Mouse (Mus musculus) ovary, postnatal 14 days (tissue): ENCODE results near the gene Padi1.

Experiments used
- DNase-seq: peaks from one replicate; pipeline ENCODE4 v3.0.0; 2022; ENCODE audit warnings: low spot score

Gene Padi1

DNA sequence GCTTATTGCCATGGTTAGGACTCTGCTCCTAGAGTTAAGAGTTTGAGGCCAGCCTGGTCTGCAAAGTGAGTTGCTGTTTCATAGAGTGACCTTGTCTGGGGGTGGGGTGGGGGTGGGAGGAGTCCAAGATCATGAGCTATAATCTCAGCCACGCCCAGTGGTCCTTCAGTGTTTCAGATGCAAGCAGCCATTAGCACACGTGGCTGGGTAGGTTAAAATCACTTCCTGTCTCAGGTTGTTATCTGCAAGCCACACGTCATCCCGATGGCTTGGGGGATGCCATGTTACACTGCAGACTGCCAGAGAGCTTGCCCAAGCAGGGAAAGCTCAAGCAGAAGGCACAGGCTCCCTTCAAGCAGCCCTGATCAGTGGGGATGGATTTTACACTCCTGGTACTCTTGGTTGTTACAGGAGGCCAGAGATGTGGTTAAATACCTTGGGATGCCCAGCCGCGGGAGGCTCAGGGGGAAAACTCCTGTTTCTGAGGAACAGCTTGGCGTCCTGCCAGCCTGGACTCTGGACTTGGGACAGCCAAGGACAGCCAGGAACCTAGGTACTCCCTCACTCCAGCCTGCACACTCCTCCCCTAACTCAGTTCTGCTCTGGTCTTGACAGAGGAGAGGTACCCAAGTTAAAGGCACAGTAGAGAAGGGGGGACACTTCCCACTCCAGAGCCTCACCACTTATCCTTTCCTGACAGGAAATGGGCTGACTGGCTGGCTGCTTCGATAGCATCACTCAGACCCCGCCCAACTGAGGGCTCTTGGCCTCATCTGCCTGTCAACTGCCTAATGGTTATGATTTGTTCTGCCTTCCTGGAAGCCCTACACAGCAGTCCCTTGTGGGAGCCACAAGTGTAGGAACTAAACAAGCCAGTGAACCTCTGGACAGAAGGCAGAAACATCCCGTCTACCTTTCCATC is 29.3 kb downstream of the Padi1 start:
- DNase-seq = no peak

DNA sequence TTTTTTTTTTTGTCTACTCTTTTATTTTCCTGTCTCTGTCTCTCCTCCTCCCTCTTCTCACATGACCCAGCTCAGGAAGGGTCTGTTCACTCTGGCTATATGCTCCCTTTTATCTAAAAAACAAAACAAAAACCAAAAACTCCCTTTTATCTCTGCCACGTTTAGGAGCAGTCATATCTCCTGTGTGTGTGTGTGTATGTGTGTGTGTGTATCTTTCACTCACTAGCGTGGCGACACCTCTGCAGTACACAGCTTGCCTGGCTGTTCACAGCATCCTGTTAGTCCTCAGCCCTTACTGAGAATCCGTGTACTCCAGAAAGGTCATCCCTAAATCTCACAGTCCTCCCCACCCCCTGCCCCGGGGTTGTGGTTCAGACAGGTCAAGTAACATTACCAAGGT is 30.1 kb downstream of the Padi1 start:
- no peak for DNase-seq

DNA sequence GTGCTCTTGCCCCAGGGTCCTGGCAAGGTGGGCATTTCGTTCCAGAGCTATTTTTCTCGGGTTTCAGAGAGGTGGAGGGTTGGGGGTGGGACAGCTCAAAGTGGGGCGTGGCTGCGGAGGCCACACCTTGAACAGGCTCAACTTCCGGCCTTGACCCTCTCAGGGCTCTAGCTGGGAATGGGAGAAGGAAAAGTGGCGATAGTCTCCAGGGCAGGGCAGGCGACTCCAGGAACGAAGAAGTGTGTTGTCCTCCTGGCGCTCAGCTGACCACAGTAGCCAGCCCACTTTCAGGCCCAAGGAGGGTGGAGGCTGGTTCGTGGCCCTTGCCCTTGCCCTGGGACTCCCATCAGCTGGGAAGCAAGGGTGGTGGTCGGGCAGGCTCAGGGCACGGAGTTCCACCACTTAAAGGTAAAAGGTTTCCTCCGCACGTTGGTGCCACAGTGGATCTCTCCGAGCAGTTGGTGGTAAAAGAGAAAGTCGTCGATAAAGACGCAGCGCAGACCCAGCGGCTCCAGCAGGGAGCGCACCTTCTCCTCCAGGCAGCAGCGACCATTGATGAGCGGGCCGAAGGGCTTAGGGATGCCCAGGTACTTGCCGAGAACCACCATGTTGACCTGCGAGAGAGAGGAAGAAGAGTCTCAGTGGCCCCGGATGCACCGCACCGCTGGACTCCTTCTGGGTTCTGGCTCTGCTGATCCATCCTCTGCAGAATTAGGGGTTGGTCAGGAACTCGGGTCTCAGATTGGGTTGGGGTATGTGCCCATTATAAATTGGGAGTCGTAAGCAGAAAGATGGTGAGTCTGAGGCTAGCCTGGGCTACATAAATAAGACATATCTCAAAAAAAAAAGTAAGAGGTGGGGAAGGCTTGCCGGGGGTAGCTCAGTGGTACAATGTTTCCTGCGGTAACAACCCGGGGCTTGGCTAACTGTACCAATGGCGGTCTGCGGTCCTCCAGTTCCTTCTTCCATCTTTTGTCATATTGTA is 31.0 kb downstream of the Padi1 start:
- DNase-seq = no peak

DNA sequence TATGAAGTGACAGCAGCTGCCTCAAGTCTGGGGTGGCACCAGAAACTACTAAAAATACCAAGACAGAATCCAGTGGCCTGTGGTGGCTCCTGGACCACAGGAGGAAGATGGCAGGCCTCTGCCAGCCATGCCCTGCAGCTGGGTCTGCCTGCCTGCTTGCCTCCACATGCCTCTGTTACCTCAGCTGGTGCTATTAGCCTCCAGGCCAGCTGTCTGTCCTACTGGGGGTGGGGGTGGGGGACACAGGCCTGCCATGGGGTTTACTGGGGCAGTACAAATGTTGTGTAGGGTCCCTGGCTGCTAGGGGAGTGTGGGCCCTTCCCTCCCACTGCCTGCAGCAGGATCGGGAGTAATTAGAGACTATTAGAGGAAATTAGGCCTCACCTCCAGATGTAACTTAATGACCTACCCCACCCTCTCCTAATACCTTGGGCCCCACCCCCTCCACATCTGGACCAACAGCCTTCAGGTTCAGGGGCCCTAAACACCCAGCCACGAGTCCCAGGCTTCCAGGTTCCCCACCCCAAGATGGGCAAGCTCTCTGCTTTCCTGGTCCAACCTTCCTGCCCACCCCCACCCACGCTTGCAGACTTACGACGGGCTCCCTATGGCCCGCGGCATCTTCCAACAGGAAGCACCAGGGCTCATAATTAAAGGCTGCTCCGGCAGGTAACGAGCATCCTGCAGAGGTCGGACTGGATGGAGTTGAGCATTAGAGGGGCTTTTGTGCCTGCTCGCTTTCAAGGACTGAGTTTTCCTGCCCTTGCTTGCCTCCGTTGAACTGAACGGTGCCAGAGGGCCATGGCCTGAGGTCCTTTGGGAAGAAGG is 32.0 kb downstream of the Padi1 start:
- no peak for DNase-seq

DNA sequence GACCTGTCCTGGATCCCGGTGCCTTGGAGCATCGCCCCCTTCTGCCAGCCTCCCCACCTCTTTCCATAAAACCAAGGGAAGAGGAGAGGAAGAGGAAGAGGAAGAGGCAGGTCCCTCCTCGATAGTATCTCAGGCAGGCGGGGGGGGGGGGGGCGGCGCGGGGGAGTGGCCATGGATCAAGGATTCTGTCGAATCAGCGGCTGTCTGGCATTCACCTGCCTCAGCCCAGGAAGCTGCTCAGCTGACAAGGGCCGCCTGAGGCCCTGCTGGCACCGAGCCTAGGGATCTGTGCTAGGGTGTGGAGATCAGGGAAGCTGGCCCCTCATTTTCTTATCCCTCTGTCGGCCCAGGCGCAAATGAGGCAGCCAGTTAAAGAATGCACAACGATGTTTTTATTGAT is 33.0 kb downstream of the Padi1 start:
- no peak for DNase-seq

DNA sequence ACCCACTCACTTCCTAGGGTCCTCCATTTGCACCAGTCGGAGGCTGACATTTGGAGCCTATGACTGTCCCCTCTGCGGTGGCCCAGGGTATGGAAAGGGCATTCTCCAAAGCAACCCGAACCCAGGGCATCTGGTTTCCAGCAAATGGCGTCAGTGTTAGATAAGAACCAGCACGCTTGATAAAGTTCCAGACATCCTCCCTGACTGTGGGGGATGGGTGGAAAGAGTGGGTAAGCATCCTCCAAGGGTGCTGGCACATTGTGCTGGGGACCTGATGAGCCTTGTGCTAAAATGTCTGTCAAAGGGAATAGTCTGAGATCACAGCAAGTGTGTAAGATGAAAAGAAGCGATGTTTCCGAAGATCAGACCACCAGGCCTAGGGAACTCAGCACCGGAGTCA is 33.4 kb downstream of the Padi1 start:
- DNase-seq = no peak

DNA sequence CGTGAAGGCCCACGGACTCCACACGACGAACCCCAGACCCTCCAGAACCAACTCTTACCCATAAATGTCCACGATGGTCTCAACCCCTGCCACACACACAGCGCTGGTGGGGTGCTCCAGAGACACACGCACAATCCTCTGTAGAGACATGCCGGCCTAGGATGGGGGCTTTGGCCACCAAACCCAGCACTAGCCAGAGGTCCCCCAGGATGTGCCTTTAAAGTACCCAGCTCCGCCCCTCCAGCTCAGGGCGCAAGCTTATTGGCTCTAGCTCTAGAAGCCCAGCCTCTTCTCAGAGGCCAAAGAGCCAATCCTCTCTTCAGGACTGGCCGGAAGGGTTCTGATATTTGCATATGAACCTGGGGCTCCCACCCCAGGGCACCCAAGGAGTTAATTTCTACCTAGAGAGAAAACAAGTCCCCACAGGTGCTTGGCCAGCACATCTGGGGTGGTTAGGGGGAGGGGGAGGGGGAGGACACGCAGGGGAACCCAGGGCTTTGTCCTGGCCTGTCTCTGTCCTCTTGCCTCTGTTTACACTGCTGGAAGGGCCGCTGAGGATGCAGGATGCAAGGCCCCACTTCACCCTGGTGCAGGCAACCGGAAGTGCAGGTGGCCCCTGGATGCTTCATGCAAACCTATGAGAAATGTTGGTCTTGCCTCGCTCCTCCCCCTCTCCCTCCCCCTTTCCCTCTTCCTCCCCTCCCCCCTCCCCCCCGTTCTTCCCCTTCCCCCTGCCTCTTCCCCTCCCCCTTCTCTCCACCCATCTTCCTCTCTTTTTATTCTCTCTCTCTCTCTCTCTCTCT is 34.9 kb downstream of the Padi1 start, which contains the start of gene Padi3:
Gene Padi3 (minus strand): TSS at position 191 of the 803 bp plus-strand sequence.
- no peak for DNase-seq

DNA sequence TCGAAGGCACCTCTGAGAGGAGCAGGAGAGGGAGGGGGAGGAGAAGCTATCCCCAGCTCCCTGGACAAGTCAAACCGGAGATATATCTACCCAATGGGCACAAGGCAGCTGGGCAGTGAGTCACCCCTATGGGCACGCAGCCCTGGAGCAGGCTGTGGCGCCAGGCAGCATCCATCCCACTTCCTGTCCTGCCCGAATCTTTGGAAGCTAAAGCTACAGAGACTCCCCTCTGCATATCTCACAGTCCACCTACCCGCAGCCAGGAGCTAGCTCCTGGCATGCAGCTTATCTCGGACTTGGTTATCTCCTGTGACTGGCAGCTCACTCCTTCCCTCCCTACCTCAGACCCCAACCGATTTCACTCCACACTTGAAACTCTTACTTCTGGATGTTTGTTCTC is 36.5 kb downstream of the Padi1 start:
- no peak for DNase-seq

DNA sequence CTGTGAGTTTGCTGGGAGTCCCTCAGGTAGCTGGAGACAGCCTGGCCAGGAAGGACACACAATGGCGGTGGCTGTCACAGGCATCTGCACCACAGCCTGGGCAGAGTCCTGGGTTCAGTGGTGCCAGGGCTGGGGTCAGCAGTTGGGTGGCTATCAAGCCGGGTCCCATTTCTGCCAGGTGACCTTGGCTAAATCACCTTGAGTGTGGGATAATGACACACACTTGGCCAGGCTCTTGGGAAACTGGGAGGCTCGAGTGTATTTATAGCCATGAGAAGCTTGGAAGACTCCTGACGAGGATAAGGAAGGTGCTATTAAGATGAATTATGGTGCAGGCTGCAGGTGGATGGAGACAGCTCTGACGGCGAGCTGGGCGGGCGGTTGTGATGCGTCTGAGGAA is 41.0 kb downstream of the Padi1 start:
- DNase-seq = no peak

DNA sequence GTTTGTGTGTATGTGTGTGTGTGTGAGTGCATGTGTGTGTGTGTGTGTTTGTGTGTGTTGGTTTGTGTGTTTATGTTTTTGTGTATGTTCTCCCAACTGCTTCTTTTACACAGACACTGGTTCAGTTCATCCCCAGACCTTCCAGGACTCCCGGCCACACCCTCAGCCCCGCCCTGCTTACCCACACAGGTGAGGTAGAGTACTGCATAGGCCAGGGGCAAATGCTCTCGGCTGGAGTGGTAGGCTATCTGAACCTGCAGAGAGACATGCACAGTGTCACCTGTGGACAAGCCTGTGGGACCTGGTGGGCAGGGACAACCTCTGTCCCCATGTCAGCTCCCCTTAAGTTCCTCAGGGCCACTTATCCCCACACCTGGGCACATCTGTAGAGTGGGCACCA is 44.2 kb downstream of the Padi1 start:
- no peak for DNase-seq

DNA sequence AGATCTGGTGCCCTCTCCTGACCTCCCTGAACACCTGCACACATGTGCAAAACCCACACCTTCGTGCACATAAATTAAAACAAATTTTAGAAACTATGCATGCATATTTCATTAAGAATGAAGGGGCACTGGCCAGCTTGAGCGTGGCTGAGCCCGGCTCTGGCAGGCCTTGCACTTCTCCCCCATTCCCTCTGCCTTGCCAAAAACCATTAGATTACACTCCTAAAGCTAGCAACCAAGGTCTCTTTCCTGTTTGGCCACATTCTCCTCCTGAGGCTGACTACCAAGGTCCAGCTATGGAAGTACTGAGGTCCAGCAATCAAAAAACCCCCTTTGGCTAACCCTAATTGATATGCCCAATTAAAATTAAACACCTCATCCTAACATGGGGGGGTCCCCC is 48.8 kb downstream of the Padi1 start:
- no peak for DNase-seq

DNA sequence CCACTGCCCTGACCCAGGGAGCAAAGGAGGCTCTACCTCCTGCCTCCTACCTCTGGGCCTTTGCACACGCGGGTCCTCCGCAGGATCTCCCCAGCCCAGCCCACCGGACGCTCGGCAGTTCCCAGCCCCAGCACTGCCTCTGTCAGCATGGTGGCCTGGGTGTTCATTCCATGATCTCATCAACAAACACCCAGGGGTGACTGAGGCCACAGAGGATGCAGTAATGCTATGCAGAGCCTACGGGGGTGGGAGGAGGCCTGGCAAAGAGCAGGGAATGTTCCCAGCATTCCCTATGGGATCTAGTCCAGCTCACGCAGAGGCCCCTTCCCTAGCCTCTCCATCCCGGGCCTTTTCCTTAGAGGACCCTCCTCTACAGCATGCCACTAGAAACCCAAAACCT is 50.9 kb downstream of the Padi1 start:
- DNase-seq = no peak

DNA sequence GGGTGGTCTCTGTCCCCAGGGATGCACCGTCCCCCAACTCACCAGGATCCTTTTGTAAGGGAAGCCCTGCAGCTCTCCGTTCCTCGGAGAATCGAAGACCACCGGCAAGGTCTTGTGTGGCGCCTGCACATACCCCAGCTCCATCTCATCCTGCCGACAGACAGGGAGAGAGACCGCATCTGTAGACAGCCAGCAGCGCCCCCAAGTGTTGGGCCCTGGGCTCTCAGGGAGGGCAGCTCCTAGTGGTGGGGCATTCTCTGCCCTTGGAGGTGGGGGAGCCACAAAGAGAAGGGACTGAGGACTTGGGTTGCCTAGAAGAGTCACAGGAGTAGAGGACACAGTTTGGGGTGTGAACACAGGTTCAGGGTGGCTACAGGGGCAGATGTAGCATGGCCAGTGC is 51.8 kb downstream of the Padi1 start:
- no peak for DNase-seq

DNA sequence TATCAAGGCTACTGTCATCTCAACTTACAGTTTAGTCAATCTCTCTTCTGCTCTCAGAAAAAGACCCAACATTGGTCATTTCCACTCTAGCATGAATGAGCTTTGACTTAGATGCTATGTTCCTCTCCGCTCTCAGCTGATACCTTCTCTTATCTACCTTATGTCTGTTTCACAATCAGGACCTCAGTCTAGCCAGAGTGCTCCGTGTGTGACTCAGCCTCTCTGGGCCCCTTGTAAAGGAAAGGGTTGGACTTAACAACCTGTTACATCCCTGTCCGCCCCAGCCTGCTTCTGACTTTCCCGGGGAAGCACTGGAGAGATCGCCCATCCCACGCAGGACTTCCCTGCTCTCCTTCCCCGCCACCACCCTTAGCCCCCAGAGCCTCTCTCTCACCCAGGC is 53.0 kb downstream of the Padi1 start:
- no peak for DNase-seq

DNA sequence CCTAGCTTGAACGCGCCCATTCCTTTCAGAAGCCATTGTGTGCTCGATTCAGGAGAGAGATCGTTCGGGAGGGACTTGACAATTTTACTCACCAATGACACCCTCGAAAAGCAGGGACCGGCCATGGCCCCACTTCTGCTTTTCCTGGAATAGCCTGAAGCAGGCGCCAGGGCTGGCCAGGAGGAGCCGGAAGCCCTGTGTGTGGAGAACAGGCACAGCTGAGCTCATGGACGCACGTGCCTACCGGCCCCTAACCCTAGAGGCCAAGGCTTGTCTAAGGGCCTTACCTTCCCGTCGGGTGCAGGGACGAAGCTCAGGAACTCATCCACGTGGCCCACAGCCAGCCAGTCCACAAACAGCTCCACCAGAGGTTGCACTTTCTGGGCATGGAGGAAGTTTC is 54.5 kb downstream of the Padi1 start:
- DNase-seq = no peak

DNA sequence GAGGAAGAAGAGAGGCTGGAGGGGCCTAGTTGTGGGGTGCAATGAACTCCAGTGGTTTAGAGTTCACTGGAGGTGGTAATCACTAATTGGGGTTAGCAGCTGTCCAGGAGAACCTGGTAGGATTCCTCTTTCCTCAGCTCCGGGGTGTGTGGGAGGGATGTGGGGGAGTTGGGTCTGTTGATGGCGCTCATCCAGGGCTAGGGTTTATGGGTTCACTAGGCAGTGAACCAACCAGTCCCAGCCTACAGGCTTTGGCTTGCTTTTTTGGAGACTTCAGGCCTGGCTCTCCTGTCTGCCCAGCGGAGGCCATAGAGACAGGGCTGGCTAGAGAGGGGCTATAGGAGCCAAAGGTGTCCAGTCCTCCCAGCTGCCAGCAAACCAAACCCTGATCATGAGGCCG is 55.6 kb downstream of the Padi1 start:
- peak; percentile 67 for DNase-seq

DNA sequence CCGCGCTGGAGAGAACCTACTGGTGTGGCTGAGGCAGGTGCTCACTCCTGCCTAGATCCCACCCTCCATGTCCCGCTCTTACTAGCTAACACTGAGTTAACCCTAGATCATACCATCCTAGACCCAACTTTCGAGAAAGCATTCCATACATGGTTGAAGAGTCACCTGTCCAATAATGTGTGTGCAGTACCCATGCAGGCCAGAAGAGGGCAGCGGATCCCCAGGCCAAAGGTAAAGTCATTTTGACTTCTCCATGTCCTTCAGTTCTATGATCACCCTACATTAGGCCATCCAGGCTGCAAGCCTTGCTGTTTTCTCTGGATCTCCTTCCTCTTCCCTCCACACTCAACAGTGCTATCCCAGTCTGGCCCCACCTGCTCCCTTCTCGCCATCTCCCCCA is 56.6 kb downstream of the Padi1 start:
- peak; percentile 77 for DNase-seq

DNA sequence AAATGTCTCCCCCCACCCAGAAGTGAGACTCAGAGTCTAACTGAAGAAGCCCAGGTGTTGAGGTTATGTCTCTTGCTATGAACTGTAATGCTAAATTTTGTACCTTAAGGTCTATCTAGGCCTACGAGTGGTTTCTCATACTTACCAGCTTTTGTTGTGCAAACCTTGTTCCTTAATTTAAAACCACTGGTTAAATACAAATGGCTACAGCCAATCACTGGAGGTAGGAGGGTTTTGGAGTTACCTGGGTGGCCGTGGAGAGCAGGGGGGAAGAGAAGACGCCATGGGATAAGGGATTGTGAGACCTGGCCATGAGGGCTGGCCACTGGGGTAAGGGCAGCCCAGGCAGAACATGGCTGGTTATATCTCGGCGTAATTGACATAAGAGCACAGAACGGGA is 57.3 kb downstream of the Padi1 start:
- DNase-seq = no peak

DNA sequence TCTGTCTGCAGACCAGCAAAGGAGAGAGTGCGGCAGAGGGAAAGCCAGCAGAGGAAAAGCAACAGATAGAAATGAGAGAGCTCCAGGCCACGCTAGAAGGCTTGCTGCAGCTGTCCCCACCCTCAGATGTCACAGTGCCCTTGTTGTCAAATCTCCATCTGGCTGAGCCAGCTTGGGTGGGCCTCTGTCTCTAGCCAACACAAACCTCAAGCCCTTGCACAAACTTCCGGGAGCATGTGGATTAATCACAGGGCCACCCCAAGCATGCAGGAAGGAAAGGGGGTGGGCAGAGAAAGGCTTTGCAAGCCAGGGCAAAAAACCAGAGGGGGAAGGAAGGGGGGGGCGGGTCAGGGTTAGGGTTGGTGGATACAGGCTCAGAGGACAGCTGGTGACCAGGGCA is 58.2 kb downstream of the Padi1 start:
- no peak for DNase-seq

DNA sequence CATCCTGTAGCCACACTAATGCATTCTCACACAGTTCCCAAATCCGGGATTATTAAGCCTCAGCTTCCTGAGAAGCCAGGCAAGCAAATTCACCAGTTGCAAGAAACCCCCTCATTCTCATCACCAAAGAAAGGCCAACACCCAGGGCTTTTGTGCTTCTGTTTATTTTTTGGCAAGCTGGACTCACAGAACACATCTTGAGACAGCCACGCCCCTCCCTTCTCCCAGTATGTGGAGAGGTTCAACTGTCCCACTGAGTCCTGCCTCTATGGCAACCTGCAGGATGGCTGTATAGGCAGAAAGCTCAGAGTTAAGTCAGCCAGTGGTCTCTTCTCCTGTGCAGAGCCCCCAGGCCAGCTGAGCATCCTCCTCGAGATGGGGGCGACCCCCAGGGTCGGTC is 60.4 kb downstream of the Padi1 start:
- no peak for DNase-seq

DNA sequence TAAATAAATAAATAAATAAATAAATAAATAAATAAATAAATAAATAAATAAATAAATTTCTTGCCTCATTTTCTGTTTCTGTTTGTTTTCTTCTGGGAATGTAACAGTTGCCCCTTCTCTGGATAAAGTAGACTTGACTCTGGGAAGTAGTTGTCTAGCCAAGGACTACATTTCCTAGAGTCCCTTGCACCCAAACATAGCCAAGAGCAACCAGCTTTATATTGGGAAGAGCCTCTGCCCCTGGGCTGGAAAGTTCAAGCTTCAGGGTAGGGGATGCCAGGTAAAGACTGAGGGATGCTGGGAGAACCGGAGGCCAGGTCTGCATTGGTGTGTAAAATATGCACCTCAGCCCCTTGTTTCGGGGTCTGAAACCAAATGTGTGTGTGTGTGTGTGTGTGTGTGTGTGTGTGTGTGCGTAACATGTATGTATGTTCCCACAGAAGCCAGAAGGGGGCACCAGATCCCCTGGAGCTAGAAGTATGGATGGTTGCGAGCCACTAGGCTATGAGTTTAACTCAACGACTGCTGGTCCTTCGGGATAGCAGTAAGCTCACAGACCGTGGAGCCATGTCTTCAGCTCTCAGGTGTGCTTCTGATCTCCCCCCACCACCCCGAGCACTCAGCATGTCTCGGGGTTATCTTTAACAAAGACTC is 61.2 kb downstream of the Padi1 start:
- DNase-seq = no peak
